Mouse (Mus musculus): ENCODE measurements around the gene Mzf1.
"Not testable (repeated sequence)": the region's sequence is repeated elsewhere in the genome, so short reads cannot be mapped to it uniquely, and the experiment has no call there.

Gene Mzf1

GRCm38 (mm10) chr7:13054287-13055010 lies at the start of gene Mzf1:
TSS of gene Mzf1 (minus strand) at chr7:13054764.
- DNase-seq = peak; percentile 95

DNA sequence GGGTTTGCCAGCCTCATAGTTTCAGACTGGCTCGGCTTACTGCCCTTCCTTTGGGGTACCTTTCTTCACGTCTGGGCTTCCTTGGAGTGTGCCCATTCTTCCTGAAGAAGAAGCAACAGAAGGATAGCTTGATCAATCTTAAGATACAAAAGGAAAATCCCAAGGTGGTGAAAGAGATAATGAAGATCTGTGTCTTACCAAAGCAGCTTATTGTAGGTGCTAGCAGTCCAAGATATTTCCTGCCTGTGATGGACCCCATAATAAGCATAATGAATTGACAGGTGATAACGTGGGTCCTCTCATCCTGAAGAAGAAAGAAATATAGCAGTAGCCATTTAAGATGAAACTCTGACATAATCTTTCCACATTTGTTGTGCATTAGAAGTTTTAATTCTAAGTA lies 40.5 kb upstream of the Mzf1 start, which contains the start of gene Vmn1r85:
Gene Vmn1r85 (minus strand): TSS at position 101 of the 400 bp plus-strand sequence.
- no peak for DNase-seq

GRCm38 (mm10) chr7:13072293-13072692 lies 17.7 kb upstream of the Mzf1 start:
- DNase-seq = no peak

GRCm38 (mm10) chr7:13063399-13063798 lies 8.8 kb upstream of the Mzf1 start:
- DNase-seq = not testable (repeated sequence)

DNA sequence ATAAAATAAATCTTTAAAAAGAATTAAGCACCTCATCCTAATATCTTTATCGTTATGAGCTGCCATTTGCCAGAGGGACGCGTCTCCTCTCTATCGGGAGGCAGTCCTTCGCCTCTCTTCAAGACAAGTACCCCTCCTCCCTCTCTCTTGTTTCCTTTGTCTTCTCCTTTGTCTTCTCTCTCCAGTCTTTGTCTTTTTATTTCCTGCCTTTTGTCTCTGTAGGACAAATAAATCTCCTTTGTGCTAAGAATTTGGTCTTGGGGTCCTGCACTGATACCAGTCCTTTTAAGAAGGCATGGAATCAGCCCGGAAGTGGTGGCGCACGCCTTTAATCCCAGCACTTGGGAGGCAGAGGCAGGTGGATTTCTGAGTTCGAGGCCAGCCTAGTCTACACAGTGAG lies 5.0 kb upstream of the Mzf1 start:
- no peak for DNase-seq

DNA sequence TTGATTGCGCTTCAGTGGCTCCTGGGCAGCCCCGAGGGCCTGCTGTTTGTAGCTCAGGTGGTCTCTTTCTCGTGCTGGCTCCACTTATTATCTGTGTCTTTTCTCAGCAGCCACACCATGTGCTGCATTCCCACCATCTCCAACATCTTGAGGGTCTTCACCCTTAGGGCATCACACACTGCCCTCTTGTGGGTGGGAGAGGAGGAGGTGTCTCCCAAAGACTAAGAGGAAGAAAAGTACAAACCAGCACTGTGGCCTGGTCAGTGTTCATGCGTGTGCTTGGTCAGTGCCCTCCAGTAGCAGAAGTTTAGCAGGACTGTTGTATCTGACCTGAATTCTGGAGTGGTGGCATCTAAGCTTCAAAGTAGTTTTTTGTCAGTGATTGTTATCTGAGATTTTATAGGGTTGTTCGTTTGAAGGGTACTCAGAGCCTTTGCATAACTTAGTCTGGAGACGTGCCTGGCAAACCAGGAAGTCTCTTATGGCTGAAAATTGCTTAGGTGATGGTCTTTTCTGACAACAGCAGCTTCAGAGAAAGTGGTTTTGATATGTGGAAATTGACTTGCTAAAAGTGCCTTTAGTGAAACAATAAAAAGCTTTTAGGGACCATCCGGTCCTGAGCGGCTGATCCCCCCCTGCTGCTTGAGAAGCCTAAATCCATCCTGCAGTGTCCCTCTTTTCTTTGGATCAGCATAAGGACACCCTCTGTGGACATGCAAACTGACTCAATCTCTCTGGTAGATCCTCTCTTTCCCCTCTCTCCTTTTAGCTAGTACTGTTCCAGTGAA lies 2.5 kb upstream of the Mzf1 start:
- peak; percentile 26 for DNase-seq

- no peak for DNase-seq
Observed at GRCm38 (mm10) chr7:13053961-13054286, 640 bp downstream of the Mzf1 start.

- DNase-seq = no peak
Observed at GRCm38 (mm10) chr7:13053501-13053900, 1.1 kb downstream of the Mzf1 start.

DNA sequence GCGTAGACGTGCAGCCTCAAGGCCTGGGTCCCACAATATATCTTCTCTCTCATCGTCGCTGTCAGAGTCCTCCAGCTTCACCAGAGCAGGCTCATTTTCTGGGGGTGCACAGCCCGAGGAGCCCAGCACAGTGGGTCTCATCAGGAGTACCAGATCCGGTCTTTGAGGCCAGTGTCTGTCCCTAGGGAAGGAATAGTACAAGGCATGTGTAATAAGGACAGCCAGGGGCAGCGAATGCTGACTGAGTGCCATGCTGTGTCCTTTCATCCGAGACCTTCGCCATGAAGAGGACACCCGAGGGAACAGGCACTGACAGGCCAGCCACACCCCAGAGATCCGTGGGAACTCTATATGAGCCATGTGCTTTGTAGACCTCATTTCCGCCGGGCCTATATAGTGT lies 1.6 kb downstream of the Mzf1 start:
- no peak for DNase-seq

DNA sequence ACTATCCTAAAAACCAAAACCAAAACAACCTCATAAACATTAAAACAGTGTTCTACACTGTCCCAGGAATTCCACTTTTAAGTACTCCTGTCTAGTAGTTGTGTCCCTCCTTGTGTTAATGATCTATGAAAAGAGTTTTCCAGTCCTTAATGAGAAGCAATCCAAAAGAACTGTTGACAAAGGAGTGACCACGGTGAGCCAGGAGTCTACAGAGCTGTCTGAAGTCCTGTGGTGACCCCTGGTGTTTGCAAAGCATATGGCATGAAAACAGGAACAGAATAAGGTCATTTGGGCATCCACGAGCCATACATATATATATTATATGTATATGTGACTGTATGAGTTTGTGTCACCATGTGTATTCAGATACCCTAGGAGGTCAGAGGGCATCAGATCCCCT lies 8.5 kb downstream of the Mzf1 start:
- peak; percentile 73 for DNase-seq

GRCm38 (mm10) chr7:13044254-13044625 lies 10.3 kb downstream of the Mzf1 start:
- DNase-seq = no peak

DNA sequence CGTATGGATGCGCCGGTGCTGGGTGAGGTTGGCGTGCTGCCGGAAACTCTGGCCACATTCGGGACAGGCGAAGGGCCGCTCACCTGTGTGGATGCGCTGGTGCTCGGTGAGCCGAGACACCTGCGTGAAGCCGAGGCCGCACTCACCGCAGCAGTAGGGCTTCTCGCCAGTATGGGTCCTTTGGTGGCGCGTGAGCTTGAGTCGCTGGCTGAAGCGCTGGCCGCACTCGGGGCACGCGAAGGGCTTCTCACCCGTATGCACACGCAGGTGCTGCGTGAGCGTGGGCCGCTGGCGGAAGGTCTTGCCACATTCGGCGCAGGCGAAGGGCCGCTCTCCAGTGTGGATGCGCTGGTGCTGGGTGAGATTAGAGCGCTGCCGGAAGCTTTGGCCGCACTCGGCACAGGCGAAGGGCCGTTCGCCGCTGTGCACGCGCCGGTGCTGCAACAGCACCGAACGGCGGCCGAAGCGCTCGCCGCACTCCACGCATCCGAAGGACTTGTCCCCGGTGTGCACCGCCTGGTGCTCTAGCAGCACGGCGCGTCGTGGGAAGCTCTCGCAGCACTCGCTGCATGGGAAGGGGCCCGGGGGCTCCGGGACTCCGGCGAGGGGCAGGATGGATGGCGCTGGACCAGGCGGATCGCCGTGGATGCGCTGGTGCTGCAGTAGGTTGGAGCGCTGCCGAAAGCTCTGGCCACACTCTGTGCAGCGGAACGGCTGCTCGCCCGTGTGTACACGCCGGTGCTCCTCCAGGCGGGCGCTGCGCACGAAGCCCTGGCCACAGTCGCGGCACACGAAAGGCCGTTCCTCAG lies 10.9 kb downstream of the Mzf1 start:
- DNase-seq = no peak

GRCm38 (mm10) chr7:13043120-13043444 lies 11.5 kb downstream of the Mzf1 start:
- DNase-seq = no peak

DNA sequence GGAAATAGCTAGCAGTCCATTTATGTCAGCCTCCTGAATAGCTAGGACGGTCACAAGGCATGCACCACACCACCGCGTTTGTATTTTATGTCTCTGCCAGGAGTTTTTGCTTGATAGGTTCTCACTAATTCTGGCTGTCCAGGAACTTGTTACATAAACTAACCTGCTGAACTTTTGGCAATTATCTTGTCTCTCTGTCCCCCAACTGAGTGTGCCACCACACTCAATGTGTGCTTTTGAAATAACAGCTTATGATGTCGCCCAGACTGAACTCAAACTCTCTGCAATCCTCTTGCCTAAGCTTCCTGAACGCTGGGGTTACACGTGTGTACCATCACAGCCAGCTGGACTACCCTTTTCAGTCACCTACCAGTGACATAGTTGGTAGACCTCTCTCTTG lies 12.1 kb downstream of the Mzf1 start:
- DNase-seq = no peak

DNA sequence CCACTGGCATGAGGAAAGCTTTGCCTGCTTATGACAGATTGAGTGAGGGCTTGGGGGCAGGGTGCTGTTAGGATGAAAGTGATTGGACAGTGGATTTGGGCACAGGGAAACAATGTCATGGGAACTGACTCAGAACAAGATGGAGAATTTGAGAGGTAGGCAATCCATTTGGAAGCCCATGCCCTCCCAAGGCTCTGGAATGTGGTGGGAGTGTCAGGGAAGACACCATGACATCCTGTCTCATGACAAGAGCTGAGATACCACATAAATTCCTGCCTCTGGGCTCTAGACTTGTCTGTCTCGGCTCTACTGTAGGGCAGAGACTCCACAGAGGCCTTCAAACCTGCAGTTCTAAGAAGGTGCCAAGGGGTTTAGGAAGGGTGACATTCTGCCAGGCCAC lies 13.3 kb downstream of the Mzf1 start:
- DNase-seq = no peak

GRCm38 (mm10) chr7:13039181-13039580 lies 15.4 kb downstream of the Mzf1 start:
- no peak for DNase-seq

- no peak for DNase-seq
Observed at GRCm38 (mm10) chr7:13038621-13039169, 15.9 kb downstream of the Mzf1 start.

- DNase-seq = peak; percentile 100
Observed at GRCm38 (mm10) chr7:13037901-13038555, 16.5 kb downstream of the Mzf1 start, which contains the start of gene Ube2m. TSS of gene Ube2m (minus strand) at chr7:13038275.

GRCm38 (mm10) chr7:13037366-13037765 lies 17.2 kb downstream of the Mzf1 start:
- no peak for DNase-seq

DNA sequence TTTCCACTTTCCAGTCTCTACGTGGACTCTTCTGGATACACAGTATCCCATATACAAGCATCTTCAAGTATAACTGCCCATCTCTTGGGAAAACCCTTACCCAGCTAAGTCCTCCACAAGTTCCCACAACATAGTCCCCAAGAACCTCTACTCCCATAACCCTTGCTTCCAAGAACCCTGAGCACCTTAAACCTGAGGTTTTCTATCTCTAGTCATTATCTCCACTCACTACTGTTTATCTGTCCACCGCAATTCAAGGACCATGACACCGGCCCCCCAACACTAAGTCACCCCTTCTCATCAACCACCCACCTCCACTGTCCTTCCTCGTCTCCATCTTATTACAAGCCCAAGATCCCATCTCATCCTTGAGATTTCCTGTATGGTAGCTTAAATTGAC lies 17.8 kb downstream of the Mzf1 start:
- DNase-seq = no peak

DNA sequence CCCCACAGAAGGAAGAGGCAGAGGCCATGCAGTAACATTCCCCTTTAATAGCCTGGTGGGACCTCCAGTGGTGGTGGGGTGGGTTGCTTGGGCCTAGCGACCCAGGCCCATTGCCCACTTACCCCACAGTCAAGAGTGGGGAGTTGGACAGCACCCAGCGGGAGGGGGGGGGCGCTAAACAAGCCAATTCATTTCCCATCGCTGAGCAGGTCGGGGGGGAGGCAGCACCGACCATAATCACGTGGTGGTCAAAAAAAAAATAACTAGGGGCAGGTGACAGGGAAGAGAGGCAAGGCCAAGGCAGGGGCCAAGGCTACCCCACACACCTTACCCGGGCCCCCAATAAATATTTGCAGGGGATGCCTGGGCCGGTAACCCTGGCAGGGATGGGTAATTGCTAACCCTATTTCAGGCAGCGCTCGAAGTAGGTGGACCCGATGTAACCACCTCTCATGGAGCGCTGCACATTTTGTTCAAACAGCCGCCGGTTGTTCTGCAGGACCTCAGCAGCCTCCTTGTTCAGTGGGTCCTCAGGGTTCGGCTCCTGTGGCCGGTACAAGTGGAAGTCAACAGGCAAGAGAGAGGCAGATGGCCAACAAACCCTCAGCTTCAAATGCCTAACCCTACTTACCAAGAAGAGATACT lies 19.2 kb downstream of the Mzf1 start:
- peak; percentile 48 for DNase-seq
